Mouse (Mus musculus): ENCODE data around the gene Tm6sf1. TPM values are rescaled to one million over a fixed set of nuclear protein-coding genes. Genes with fewer than 3 reads are reported as not detected.

The Tm6sf1 gene
- polyA plus RNA-seq, 1 experiment = 2.0 TPM

DNA sequence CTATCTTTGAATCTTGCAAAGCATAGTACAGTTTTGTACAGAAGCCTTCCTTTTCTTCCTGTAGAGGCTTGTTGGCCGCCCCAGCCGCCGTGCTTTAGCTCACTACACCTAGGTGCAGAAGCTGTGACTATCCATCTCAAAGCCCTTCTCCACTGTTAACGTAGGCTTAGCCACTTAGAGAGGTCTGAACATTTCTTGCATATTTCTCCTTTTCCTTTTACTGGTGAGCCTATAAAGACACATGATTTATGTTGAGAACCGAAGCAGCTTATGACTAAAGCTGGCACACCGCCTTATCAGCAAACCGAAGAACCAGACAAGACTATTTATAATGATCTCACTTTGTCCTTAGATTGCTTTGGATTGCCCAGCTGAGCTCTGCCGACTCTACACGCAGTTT lies 16.6 kb downstream of the Tm6sf1 start:
- no peak overlapping the region for H3K27ac ChIP-seq (ENCODE audit: insufficient read depth, low read length)
- no peak overlapping the region for H3K4me3 ChIP-seq (ENCODE audit: insufficient read depth, low read length)
- TF ChIP-seq CTCF (IDR thresholded peaks at IDR 0.05; ENCODE audit: borderline replicate concordance, insufficient read depth, low read length) (no peak), POLR2A (IDR thresholded peaks at IDR 0.05; ENCODE audit: low read depth, low read length) (no peak)
- no peaks in the 10 kb centered on the region; the same call in 1 of the 2 replicates for H3K4me1 ChIP-seq (ENCODE audit: control insufficient read depth, insufficient read depth, low read length)

DNA sequence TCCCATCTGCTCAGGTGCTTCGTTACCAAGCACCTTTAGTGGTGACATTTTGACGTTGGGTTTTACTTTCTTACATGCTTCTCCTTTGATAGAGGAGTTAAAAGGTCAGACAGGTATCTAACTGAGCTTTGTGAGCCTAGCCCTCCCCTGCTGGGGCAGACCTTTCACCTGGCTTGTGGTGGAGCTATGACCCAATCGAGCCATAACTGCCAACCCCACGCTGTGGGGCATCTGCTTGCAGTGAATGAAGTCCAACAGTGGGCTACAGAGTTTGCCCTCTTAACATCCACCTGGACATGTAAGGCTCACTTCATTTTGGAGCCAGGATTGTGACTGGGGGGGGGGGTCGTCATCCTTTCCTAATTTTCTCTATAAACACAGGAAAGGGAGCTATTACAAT lies 21.5 kb downstream of the Tm6sf1 start:
- TF ChIP-seq POLR2A (IDR thresholded peaks at IDR 0.05; ENCODE audit: low read depth, low read length) (no peak), CTCF (IDR thresholded peaks at IDR 0.05; ENCODE audit: borderline replicate concordance, insufficient read depth, low read length) (no peak)
- H3K4me1 ChIP-seq (ENCODE audit: control insufficient read depth, insufficient read depth, low read length) = no peaks in the 10 kb centered on the region
- no peak overlapping the region for H3K27ac ChIP-seq (ENCODE audit: insufficient read depth, low read length)
- no peak overlapping the region for H3K4me3 ChIP-seq (ENCODE audit: insufficient read depth, low read length)

- Histone ChIP-seq H3K27ac (ENCODE audit: insufficient read depth, low read length) (no peak overlapping the region), H3K4me3 (ENCODE audit: insufficient read depth, low read length) (no peak overlapping the region), H3K4me1 (ENCODE audit: control insufficient read depth, insufficient read depth, low read length) (no peaks in the 10 kb centered on the region)
- TF ChIP-seq POLR2A (IDR thresholded peaks at IDR 0.05; ENCODE audit: low read depth, low read length) (no peak), CTCF (IDR thresholded peaks at IDR 0.05; ENCODE audit: borderline replicate concordance, insufficient read depth, low read length) (no peak)
Observed at GRCm38 (mm10) chr7:81880797-81881196, 22.0 kb downstream of the Tm6sf1 start.

DNA sequence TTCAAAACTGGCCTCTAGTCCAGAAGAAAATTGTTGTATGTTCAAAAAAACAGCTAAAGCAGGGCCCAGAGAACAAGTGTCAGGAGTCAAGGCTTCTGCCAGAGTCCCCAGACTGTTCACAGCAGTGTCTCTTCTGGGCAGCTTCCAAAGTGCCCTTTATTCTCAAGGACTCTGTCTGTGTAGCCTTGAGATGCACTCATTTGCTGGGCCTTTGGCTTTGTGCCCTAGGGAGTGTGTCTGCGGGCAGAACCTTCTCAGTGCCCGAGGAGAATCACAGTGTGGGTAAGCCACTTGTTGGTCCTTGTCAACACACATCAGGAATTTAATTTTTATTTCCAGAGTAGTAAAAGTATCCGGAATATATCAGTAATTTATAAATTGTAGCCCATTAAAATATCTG lies 22.8 kb downstream of the Tm6sf1 start:
- Histone ChIP-seq H3K4me1 (ENCODE audit: control insufficient read depth, insufficient read depth, low read length) (no peaks in the 10 kb centered on the region), H3K4me3 (ENCODE audit: insufficient read depth, low read length) (no peak overlapping the region), H3K27ac (ENCODE audit: insufficient read depth, low read length) (no peak overlapping the region)
- no peak for TF ChIP-seq POLR2A (IDR thresholded peaks at IDR 0.05; ENCODE audit: low read depth, low read length)
- no peak for TF ChIP-seq CTCF (IDR thresholded peaks at IDR 0.05; ENCODE audit: borderline replicate concordance, insufficient read depth, low read length)

GRCm38 (mm10) chr7:81885128-81885527 lies 26.3 kb downstream of the Tm6sf1 start:
- Histone ChIP-seq H3K4me1 (ENCODE audit: control insufficient read depth, insufficient read depth, low read length) (no peaks in the 10 kb centered on the region), H3K4me3 (ENCODE audit: insufficient read depth, low read length) (no peak overlapping the region), H3K27ac (ENCODE audit: insufficient read depth, low read length) (no peak overlapping the region)
- TF ChIP-seq CTCF (IDR thresholded peaks at IDR 0.05; ENCODE audit: borderline replicate concordance, insufficient read depth, low read length) (no peak), POLR2A (IDR thresholded peaks at IDR 0.05; ENCODE audit: low read depth, low read length) (no peak)

DNA sequence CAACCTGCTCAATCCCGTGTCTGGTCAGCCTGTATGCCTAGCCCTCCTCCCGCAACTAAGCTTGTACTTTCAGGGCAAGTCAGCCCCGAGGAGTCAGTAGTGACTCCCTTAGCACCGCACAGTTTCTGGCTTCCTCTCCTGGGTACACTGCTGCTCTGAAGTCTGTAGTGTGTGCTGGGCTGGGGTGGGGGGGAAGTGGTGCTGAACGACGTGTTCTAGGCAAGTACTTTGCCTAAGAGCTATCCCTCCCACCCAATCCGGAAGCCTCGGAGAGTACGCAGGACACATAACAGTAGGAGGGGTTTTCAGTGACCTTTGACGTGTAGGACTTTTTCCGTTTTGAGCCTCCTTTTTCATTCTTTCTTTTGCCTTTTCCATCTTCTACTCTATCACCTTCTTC lies 40.6 kb downstream of the Tm6sf1 start:
- TF ChIP-seq CTCF (IDR thresholded peaks at IDR 0.05; ENCODE audit: borderline replicate concordance, insufficient read depth, low read length) = no peak
- TF ChIP-seq POLR2A (IDR thresholded peaks at IDR 0.05; ENCODE audit: low read depth, low read length) = no peak
- Histone ChIP-seq H3K4me1 (ENCODE audit: control insufficient read depth, insufficient read depth, low read length) (no peaks in the 10 kb centered on the region), H3K4me3 (ENCODE audit: insufficient read depth, low read length) (no peak overlapping the region), H3K27ac (ENCODE audit: insufficient read depth, low read length) (no peak overlapping the region)

- Histone ChIP-seq H3K4me1 (ENCODE audit: control insufficient read depth, insufficient read depth, low read length) (no peaks in the 10 kb centered on the region), H3K4me3 (ENCODE audit: insufficient read depth, low read length) (no peak overlapping the region), H3K27ac (ENCODE audit: insufficient read depth, low read length) (no peak overlapping the region)
- TF ChIP-seq CTCF (IDR thresholded peaks at IDR 0.05; ENCODE audit: borderline replicate concordance, insufficient read depth, low read length) = no peak
- TF ChIP-seq POLR2A (IDR thresholded peaks at IDR 0.05; ENCODE audit: low read depth, low read length) = no peak
Observed at GRCm38 (mm10) chr7:81904094-81904493, 45.3 kb downstream of the Tm6sf1 start.

DNA sequence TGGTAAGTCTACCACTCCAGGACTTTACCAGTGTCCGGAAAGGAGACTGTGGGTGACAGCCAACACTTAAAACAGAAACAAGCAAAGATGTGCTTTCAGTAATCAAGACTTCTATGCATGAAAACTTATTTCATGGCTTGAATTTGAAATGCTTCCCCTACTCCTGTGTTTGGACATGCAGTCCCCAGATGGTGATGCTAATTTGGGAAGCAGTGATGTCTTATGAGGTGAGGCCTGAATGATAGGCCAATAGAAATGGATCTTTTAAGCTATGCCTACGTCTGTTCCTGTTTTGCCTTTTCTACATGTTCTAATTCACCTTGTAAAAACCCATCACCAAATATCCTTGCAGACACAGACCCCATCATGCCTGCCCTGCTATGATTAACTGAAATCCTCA lies 46.1 kb downstream of the Tm6sf1 start:
- no peaks in the 10 kb centered on the region for H3K4me1 ChIP-seq (ENCODE audit: control insufficient read depth, insufficient read depth, low read length)
- TF ChIP-seq CTCF (IDR thresholded peaks at IDR 0.05; ENCODE audit: borderline replicate concordance, insufficient read depth, low read length) (no peak), POLR2A (IDR thresholded peaks at IDR 0.05; ENCODE audit: low read depth, low read length) (no peak)
- no peak overlapping the region for H3K27ac ChIP-seq (ENCODE audit: insufficient read depth, low read length)
- H3K4me3 ChIP-seq (ENCODE audit: insufficient read depth, low read length) = no peak overlapping the region

GRCm38 (mm10) chr7:81918316-81918715 lies 59.5 kb downstream of the Tm6sf1 start:
- Histone ChIP-seq H3K4me3 (ENCODE audit: insufficient read depth, low read length) (no peak overlapping the region), H3K27ac (ENCODE audit: insufficient read depth, low read length) (no peak overlapping the region), H3K4me1 (ENCODE audit: control insufficient read depth, insufficient read depth, low read length) (no peaks in the 10 kb centered on the region)
- TF ChIP-seq POLR2A (IDR thresholded peaks at IDR 0.05; ENCODE audit: low read depth, low read length) (no peak), CTCF (IDR thresholded peaks at IDR 0.05; ENCODE audit: borderline replicate concordance, insufficient read depth, low read length) (no peak)

DNA sequence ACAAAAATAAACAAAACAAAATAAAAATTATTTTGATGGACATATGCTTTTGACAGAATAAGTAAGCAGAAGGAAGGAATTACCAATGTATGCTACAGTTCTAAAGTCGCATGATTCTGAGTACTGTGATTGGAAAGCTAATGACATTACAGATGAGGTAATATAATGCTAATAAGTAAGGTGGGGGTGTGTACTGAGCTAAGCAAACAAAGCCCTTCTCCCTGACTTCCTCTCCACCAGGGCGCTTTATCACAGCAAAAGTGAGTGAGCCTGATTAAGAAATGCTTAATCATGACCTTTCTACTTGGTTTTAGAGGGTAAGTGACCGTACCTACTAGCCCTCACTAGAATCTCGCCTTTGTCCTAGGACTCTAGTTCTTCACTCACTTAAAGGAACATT lies 61.5 kb downstream of the Tm6sf1 start:
- H3K27ac ChIP-seq (ENCODE audit: insufficient read depth, low read length) = no peak overlapping the region
- TF ChIP-seq POLR2A (IDR thresholded peaks at IDR 0.05; ENCODE audit: low read depth, low read length) = no peak
- no peak overlapping the region for H3K4me3 ChIP-seq (ENCODE audit: insufficient read depth, low read length)
- H3K4me1 ChIP-seq (ENCODE audit: control insufficient read depth, insufficient read depth, low read length) = no peaks in the 10 kb centered on the region

GRCm38 (mm10) chr7:81921379-81921952 lies 62.7 kb downstream of the Tm6sf1 start:
- Histone ChIP-seq H3K4me1 (ENCODE audit: control insufficient read depth, insufficient read depth, low read length) (no peaks in the 10 kb centered on the region), H3K4me3 (ENCODE audit: insufficient read depth, low read length) (no peak overlapping the region), H3K27ac (ENCODE audit: insufficient read depth, low read length) (no peak overlapping the region)
- TF ChIP-seq CTCF (IDR thresholded peaks at IDR 0.05; ENCODE audit: borderline replicate concordance, insufficient read depth, low read length) (no peak), POLR2A (IDR thresholded peaks at IDR 0.05; ENCODE audit: low read depth, low read length) (no peak)
